Mouse (Mus musculus) kidney, adult 2 months (tissue): Measurements from ENCODE around the gene Rras. TPM values are rescaled to one million over a fixed set of nuclear protein-coding genes. Genes with fewer than 3 reads are reported as not detected.

Source experiments
- DNase-seq: peaks from one replicate; pipeline ENCODE4 v3.0.0; 2021
- H3K27ac ChIP-seq: fragments of 200-500 bp; 2 replicates; pipeline ENCODE4 v1.5.1; 2012; ENCODE audit warnings: low read depth, low read length, control low read depth, inconsistent platforms; ENCODE audit not compliant: insufficient read depth
- H3K27me3 ChIP-seq: fragments of 200-500 bp; replicated peaks from 2 replicates; pipeline ENCODE4 v1.6.1; 2012; ENCODE audit warnings: mild to moderate bottlenecking, moderate library complexity, low read length, inconsistent platforms; ENCODE audit not compliant: control insufficient read depth, insufficient read depth
- H3K36me3 ChIP-seq: fragments of 200-500 bp; 2 replicates; pipeline ENCODE4 v1.6.1; 2012; ENCODE audit warnings: mild to moderate bottlenecking, moderate library complexity, low read length, inconsistent platforms; ENCODE audit not compliant: control insufficient read depth, insufficient read depth
- H3K4me1 ChIP-seq: fragments of 200-500 bp; 2 replicates; pipeline ENCODE4 v1.6.1; 2011; ENCODE audit warnings: low read length; ENCODE audit not compliant: control insufficient read depth, insufficient read depth
- H3K4me3 ChIP-seq: fragments of 200-500 bp; 2 replicates; pipeline ENCODE4 v1.5.1; 2011; ENCODE audit warnings: mild to moderate bottlenecking, low read depth, low read length, control low read depth; ENCODE audit not compliant: insufficient read depth
- CTCF ChIP-seq: fragments of 200-500 bp; conservative IDR thresholded peaks from 2 replicates; pipeline ENCODE4 v1.5.1; 2011; ENCODE audit warnings: low read depth, mild to moderate bottlenecking, control low read depth, low read length, moderate library complexity, mixed read lengths; ENCODE audit not compliant: insufficient read depth, insufficient read length
- POLR2A ChIP-seq: fragments of 200-500 bp; IDR thresholded peaks from one replicate; pipeline ENCODE4 v1.6.1; 2011; ENCODE audit warnings: low read depth, low read length, control low read depth
- WGBS: fragments of 180-500 bp; shearing (Covaris S2); methylation state at CpG from one replicate; pipeline ENCODE4 v1.1.7; 2018; 5-methylcytosine and 5-hydroxymethylcytosine counted together
- polyA plus RNA-seq: library from polyadenylated mRNA; depleted of rRNA; stranded (reverse); fragments of >200 nt; gene quantifications from 2 replicates; pipeline ENCODE4 v1.2.3, GENCODE M21; 2012

The Rras gene
- polyA plus RNA-seq, 1 experiment = 82.3 TPM

DNA sequence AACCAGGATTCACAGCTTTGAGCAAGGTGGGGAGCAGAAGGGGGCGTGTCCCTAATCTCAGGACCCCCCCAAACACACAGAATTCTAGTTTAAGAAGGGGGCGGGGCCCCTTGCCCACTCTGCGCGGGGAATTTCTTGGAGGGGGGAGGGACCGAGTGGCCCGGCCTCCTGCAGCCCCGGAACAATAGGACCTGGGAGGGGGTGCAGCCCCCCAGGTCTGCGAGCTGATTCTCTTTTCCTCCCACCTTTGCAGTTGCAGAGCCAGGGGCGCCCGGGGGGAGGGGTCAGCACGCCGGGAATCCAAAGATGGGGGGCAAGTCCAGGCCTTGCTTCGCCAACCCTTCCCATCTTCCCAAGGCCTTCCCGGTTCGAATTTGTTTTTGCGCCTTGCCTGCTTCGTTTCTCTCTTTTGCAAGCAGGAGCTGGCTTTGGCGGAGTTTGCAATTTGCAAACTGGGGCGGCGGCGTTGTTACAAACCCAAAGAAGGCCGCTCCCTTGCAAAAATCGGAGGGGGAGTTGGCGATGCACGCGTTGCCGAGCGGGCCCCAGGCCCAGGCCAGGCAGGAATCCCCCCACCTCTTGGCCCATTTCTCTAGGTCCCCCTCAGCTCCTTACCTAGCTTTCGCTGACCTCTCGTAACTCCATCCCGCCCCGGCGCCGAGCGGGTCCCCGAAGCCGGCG is 34.6 kb downstream of the Rras start:
- H3K4me1 ChIP-seq = peaks cover 8% of the 10 kb centered on the region; the same call in 1 of the 2 replicates
- H3K4me3 ChIP-seq = peak overlapping the region; percentile 90
- DNase-seq = peak; percentile 34
- 1% methylated on average over 38 of the region's 38 CpGs for WGBS
- peak overlapping the region; percentile 86 for H3K27ac ChIP-seq
- no peaks in the 10 kb centered on the region for H3K27me3 ChIP-seq
- H3K36me3 ChIP-seq = no peaks in the 10 kb centered on the region
- TF ChIP-seq POLR2A (no peak), CTCF (no peak)

DNA sequence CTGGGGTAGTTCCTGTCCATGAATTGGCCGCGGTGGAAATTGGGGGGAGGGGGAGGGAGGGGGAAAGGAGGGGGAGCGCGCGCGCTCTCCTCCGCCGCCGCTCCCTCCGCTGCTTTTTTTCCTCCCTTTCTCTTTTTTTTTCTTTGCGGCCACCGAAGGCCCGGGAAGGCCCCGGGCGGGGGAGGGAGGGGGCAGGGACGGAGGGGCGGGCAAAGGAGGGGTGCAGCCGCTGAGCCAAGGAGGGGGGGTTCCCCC is 35.0 kb downstream of the Rras start, which contains the start of gene Prr12:
Gene Prr12, minus strand, starts transcription at position 20 of the 255 bp plus-strand sequence.
- Histone ChIP-seq H3K27ac (peak within 1 kb of the TSS; percentile 92), H3K4me1 (peaks cover 8% of the 10 kb centered on the region; the same call in 1 of the 2 replicates), H3K4me3 (peak within 1 kb of the TSS; percentile 90), H3K27me3 (no peaks in the 10 kb centered on the region), H3K36me3 (no peaks in the 10 kb centered on the region)
- WGBS = 0% methylated on average over 6 of the region's 18 CpGs
- no peak for DNase-seq
- TF ChIP-seq POLR2A (no peak), CTCF (no peak)

DNA sequence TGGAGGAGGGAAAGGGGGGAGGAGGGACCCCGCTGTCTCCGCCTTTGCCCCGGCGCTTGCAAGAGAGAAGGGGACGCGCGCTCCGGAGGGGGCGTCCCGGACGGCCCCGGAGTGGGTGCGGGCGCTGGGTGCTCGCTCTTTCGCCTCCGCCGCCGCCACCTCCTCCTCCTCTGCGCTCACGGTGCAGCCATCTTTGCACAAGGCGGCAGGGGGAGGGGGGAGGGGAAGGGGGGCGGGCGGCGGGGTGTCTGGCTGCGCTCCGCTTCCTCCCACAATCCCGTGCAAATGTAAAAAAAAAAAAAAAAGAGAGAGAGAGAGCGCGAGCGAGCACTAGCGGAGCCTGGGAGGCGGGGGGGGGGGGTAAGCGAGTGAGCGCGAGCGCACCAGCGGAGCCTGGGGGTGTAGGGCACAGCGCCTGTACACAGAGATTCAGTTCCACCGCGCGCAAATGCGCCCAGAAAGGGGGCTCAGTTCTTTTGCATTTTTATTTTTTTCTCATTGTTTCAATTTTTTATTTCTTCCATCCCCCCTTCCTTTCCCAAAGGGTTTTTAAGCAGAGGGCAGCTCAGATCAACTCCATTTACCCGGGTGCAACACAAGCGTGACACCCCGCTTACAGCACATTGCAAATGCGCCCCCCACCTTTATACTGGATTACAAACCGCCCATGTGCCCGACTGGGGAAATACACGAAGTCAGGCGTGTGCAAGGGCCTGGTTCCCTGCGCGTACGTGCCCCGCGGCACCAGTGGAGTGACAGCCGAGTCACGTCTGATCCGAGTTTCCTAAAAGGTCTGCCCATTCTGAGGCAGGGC is 35.6 kb downstream of the Rras start:
- no peaks in the 10 kb centered on the region for H3K36me3 ChIP-seq
- peak overlapping the region; percentile 90 for H3K4me3 ChIP-seq
- no peak for TF ChIP-seq CTCF
- under 1% methylated on average over 52 of the region's 59 CpGs for WGBS
- H3K4me1 ChIP-seq = peaks cover 8% of the 10 kb centered on the region; the same call in 1 of the 2 replicates
- peak; percentile 82 for DNase-seq
- H3K27me3 ChIP-seq = no peaks in the 10 kb centered on the region
- H3K27ac ChIP-seq = peak overlapping the region; percentile 92

DNA sequence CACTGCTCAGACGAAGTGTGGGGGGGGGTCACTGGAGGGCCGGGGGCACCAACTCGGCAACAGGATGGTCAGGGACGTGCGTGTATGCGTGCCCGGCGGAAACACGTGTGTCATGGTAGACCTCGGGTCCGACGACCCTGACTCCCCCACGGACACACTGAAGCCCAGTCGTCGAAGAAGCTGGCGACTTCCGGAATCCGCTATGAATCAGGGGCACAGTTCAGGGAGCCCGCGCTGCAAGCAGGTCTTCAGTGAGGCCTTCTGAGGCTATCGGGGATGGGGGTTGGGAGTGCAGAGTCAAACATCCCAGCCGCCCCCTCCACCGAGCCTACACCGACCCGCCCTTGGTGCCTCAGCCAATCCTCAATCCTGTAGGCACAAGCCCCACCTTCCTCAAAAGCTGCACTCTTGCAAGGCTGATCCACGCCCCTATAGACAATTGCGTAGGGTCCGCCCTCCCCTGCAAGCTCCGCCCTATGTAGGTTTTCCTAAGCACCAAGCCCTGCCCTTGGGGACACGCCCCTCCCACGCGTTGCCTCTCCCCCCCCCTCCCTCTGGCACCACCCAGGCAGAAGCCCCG is 36.3 kb downstream of the Rras start:
- Histone ChIP-seq H3K4me1 (peaks cover 8% of the 10 kb centered on the region; the same call in 1 of the 2 replicates), H3K4me3 (peak overlapping the region; percentile 90), H3K27me3 (no peaks in the 10 kb centered on the region), H3K36me3 (no peaks in the 10 kb centered on the region), H3K27ac (peak overlapping the region; percentile 48)
- TF ChIP-seq POLR2A (peak; percentile 58), CTCF (no peak)
- peak; percentile 99 for DNase-seq
- under 1% methylated on average over 33 of the region's 33 CpGs for WGBS

DNA sequence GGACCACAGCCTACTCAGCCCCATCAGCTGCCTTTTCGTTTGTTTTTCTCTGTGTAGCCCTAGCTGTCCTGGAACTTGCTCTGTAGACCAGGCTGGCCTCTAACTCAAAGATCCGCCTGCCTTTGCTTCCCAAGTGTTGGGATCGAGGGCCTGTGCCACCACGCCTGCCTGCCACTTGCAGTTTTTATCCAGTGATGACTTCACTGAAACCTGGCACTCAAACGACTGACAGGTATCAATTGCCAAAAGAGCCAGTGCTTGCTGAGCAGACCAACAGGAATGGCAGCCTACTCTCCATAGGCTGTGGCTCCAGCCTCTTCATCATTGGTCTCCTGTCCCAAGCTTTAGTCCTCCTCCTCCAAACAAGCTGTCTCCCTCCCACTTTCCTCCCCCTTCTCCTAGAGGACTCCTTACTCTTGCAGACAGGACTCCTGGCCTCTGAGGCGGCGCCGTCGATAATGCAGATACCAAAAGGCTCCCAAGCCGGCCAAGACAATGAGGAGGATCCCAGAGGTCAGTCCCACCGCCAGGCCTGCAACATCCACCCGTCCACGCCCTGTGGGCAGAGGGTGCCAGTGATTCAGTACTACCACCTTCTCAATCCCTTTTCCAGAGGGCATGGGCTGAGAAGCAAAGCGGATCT is 38.7 kb downstream of the Rras start:
- DNase-seq = no peak
- no peaks in the 10 kb centered on the region for H3K27me3 ChIP-seq
- H3K27ac ChIP-seq = no peak overlapping the region
- no peak for TF ChIP-seq CTCF
- TF ChIP-seq POLR2A = no peak
- no peaks in the 10 kb centered on the region for H3K36me3 ChIP-seq
- 78% methylated on average over 14 of the region's 14 CpGs for WGBS
- peaks cover 13% of the 10 kb centered on the region; the same call in 1 of the 2 replicates for H3K4me1 ChIP-seq
- H3K4me3 ChIP-seq = no peak overlapping the region

DNA sequence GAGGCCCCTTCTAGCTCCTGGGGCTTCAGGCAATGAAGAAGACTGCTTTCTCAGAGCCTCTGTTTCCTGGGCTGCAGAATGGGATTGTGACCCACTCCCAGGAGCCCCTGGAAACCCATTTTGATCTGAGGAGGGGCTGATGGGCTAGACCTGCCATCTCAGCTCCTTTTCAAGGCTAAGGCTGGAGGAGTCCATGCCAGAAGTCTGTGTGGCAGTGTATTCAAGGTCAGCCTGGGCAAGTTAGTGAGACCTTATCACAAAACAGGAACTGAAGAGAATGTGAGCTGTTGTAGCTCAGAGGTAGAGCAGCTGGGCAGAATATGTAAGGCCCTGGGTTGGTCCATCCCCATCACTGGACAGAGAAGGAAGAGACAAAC is 39.2 kb downstream of the Rras start:
- no peak for DNase-seq
- Histone ChIP-seq H3K27ac (no peak overlapping the region), H3K27me3 (no peaks in the 10 kb centered on the region), H3K4me1 (peaks cover 8% of the 10 kb centered on the region; the same call in 1 of the 2 replicates), H3K4me3 (no peak overlapping the region), H3K36me3 (no peaks in the 10 kb centered on the region)
- TF ChIP-seq POLR2A (no peak), CTCF (no peak)
